Mouse (Mus musculus) ES-E14 (cell line): ENCODE data around the gene Chrna9.

ENCODE experiments used
- HCFC1 ChIP-seq: IDR thresholded peaks from 2 replicates; pipeline ENCODE4 v1.6.1; 2012; ENCODE audit warnings: low read length, inconsistent platforms, borderline replicate concordance; ENCODE audit not compliant: insufficient read depth
- ZC3H11A ChIP-seq: IDR thresholded peaks from 2 replicates; pipeline ENCODE4 v1.6.1; 2012; ENCODE audit warnings: low read depth, mild to moderate bottlenecking, inconsistent platforms, low read length, borderline replicate concordance

- TF ChIP-seq ZC3H11A (no peak), HCFC1 (no peak)
Measured at GRCm38 (mm10) chr5:66014437-66014836, 79.7 kb downstream of the Chrna9 start.
